Mouse (Mus musculus): ENCODE results near the gene Cabcoco1.

Cabcoco1 gene

DNA sequence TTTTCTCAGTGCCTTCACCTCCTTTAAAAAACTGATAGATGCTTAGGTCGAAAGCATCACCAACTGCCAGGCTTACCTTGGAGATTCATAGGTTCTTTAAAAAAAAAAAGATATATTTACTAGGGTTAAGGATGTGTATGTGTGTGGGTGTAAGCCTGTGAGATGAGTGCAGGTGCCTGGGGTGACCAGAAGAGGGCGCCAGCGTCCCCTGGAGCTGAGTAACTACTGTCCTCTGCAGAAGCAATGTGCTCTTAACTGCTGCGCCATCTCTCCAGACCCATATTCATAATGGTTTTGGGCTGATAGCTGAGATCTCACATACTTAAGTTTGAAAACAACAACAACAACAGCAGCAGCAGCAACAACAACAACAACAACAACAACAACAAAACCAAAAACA is 35.5 kb downstream of the Cabcoco1 start:
- DNase-seq, result no peak

DNA sequence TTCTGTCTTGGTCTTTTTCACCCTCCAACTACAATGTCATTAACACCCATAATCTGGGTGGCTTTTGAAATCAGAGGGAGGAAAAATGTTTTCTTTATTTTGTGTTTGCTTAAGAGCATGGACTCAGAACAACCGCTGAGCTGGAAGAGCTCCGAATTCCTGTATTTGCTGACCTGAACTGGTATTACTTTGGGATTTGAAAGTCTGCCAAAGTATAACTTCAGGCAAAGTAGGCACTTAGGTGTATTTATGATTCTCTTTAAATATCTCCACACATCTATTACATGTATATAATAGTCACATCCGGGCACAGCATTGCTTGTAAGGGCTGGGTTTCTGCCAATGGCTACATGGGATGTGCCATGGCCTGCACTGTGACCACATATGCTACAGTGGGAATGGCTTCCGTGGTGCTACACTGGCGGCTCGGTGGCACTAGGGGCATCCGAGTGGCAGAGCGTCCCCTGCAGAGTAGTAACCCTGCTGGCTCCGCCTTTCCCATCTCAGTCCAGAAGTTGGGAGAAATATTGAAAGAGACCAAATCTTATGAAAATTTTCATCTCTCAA is 37.0 kb downstream of the Cabcoco1 start:
- no peak for DNase-seq

DNA sequence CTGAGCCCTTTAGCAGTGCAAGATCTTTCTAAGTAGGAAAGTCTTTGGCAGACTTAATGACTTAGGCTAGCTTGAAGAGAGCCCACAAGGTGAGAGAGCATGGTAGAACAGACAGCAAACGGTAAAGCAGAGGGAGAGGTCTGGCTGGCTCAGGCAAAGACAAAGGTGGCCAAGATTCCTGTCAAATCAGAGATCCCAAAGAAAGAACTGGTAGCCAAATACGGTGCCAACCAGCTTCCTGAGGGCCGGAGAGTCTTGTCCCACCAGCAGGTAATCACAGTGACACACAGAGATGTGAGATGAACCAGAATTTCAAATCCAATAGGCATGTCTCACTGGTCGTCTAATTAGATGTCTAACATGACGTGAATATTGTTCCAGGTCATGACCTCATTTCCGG is 40.6 kb downstream of the Cabcoco1 start:
- no peak for DNase-seq

DNA sequence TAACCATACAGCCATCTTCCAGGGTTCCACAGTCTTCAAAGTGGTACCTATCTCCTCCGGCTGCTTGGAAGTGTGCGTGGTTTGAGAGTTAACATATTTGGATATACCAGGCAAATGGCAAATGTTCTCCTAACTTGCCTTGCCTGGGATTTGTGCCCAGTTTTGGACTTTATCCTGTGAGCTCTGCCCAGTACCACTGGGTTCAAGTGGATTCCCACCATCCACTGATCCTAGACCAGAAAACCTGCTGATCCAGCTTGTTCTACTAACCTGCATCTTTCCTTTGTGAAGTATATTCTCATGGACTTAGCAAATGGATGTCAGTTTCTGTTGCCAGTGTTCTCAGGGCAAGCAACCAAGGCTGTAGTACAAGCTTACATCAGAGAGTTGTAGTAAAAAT is 46.5 kb downstream of the Cabcoco1 start:
- peak; percentile 43 for DNase-seq

DNA sequence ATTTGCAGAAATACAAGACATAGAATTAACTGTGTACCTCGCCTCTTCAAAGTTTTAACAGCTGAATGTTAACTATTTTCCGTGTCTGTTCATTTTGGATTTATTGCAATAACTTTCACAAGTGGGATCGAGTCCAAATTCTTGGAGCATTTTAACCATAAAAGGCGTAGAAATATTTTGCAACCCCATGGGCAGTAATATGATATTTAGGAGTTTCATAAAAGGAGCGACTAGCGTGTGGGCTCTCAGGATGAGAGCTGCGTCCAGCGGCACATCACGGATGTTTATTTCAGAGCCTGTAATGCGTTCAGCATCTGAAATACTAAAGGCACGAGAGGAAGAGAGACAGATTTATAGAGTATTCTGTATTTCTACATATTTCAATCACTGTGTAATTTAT is 50.1 kb downstream of the Cabcoco1 start:
- no peak for DNase-seq

DNA sequence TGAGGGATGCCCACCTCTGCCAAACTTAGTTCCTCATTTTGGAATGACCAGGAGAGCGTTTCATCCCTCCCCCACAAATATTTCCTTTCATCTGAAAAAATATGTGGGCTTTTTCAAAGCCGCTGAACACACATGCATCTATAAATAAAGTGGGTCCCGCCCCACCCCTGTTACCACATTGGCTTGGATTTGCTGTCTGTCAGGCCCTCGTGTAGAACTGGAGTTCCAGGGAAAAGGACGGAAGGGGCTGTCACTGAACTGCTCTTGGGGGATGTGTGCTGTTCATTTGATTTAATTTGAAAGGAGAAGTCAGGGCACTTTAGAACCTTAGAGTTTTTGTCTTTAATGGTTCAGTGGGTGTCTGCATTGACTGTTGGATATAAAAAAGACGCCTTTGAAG is 50.9 kb downstream of the Cabcoco1 start:
- no peak for DNase-seq

DNA sequence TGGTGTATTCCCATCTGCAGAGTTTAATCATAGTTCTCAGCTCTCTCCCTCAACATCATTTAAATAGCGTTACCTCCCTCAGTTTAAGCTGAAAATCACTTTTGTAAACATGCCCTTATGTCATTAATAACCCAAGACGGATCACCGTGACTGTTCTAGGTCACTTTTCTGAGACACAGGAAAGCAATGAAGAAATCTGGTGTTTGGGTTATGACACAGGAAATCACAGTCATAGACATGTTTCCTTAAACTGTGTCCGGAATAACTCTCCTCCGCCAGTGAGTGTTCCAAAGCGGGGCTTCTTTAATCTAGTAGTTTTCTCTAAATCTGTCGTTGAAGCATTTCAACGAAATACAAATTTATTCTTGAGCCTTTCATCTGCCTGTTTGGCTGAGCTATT is 68.9 kb downstream of the Cabcoco1 start:
- DNase-seq, result no peak

DNA sequence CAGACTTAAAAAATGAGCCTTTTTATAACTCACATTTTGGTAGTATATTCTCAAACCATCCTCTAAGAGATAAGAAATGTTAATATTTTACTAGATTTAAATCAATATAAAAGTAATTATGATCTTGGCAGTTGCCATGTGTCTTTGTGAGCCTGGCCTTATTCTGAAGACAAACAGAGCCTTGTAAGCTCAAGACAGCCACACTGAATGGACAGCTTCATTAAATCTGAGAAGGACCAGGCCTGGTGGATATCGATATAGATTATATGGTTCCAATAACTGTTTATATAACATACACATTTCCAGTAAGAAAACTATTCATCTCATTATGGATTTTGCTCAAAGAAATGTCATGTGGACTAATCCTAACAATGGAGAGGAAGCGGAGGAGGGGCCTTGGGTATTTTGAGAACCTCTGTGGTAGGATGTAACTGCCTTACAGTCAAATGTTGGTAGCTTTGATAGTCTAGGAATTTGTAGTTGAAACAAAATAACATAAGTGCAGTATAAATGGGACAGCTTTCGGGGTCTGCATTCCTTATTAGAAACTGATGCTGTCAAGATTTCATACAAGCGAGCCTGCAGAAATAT is 75.9 kb downstream of the Cabcoco1 start:
- no peak for DNase-seq

DNA sequence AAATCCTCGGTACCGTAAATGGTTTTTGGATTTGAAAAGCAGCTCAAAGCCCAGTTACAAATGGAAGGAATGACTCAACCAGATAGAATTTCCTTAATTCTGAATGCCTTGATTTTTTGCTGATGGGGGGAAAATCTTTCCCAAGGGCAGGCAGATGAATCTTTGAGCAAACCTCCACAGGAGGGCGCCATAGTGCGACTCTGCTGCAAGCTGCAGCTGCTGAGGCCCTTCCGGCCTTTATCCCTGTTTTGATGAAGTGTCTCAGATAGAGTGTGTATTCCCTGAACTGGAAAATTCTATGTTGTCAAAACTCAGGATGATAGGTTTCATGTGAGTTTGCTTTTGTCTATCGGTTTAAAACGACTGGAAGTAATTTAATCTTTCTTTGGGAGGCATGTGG is 76.8 kb downstream of the Cabcoco1 start:
- peak; percentile 46 for DNase-seq

DNA sequence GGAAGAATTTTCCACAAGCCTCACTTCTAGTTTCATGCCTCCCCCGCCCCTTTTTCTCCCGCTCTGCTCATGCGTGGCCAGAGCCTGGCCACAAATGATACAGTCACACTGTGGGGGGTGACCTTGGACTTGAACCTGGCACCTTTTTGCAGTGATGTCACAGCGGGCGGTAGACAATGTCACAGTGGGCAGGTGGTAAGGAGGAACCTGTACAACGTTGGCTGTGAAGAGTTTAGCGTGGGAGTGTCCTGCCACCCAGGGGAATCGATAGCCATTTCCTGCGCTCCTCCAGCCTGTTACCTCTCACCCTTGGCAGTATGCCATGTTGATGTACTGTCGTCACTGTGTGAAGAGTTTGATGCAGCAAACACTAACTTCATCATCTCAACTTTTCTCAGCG is 81.9 kb downstream of the Cabcoco1 start:
- no peak for DNase-seq

DNA sequence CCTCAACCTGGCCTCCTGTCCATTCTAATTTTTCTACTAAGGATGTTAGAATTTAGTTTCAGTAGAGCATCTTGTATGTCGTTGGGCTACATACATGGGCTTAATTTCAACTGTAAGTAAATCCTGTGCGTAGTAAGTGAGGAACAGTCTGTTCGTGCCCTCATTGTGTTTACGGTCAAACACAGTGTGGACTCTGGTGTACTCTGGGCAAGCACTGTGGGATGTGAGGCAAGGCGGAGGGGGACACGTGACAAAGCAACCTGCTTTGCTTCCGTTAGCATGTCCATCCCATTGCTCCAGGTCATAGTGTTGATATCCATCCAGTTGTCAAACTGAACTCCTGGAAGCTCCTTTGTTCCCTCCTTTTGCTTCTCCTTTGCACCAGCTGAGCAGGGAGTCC is 84.7 kb downstream of the Cabcoco1 start:
- DNase-seq, result no peak

DNA sequence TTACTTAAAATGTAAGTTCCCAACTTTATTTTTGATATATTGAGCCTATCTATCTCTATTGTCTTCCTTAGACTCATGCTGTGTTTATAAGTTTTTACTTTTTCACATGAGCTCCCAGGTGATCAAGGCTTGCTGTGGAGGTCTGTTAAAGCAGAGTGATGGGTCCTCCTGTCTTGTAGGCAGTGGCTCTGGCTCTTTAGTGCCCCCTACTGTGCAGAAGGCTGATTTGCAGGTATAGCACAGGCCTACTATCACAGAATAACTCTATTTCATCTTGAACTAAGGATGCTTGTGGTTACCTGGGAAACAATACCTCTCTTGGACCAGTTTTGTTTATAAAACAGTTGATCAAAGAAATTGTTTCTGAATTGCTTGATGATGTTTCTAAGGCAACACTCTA is 87.2 kb downstream of the Cabcoco1 start:
- DNase-seq, result no peak

DNA sequence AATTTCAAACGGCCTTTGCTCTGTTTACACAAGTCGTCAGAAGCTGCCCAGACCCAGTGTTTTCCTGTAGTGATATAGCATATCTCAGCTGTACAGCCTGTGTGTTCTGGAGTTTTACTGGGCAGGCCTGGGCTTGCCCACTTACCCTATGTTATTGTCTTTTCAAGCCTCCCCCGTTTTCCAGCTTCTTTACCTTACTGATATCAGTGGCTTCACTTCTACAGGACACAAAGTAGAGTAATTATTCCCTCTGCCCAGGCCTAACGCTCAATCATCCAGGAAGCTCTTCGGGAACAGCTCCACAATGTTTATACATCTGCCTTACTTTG is 94.9 kb downstream of the Cabcoco1 start:
- no peak for DNase-seq

DNA sequence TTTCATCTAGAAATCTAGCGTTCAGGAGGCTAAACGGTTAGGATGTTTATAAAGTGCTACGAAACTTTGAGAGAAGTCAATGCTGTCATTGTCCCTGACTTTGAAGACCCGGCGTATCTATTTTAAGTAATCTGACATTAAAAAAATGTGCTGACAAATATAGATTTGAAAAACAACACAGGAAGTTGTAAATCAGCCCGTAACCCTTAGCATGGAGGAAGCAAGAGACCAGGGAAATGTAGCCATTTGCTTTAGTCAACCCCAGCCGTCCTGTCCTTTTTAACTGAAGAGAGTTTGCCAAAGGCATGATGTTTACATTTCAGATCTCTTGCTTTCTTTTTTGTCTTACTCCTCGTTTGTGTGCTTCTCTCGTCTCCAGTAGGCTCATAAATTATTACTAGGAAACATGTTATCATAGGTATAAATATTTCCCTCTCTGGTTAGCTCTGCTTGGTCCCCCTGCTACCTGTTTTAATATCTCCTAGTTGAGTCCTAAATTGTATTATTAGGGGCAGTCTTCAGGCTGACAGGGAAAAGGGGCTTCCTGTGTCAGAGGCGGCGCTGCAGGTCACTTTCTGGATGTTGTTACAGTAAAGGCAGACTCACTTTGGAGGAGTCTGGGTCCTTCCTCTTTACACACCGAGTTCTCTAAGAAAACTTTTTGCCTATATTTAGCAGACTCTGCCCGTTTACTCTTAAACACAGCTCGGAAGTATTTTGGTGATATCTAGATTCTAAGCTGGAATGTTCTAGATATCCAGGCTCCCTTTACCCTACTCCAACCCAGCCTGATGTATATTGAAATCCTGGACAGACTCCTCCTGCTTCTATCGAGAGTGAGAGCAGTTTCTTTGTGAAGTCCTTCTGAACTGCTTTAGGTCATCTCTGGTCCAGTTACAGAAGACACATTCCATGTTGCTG is 95.6 kb downstream of the Cabcoco1 start:
- DNase-seq, result no peak

DNA sequence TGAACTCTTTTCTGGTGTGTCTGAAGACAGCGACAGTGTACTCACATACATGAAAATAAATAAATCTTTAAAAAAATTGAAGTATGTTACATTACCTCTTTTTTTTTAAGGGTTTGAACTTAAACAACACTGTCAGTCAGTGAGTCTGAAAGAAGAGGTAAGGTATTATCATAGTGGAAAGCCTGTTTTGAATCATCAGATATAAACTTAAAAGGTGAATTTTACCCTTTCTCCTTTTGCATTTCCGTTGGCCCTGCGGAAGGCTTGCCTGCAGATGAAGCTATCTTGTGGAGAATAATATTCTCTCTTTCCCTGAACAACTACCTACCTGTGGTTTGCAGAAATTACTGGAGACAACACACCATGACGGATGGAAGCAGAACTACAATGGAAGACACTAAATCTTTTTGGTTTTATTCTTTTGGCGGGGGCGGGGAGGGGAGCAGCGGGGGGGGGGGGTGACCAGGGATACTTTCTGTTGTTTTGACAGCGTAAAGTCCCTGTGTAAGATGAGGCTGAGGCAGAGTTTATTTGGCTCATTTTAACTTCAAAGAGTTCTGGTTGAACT is 96.4 kb downstream of the Cabcoco1 start:
- DNase-seq, result no peak

DNA sequence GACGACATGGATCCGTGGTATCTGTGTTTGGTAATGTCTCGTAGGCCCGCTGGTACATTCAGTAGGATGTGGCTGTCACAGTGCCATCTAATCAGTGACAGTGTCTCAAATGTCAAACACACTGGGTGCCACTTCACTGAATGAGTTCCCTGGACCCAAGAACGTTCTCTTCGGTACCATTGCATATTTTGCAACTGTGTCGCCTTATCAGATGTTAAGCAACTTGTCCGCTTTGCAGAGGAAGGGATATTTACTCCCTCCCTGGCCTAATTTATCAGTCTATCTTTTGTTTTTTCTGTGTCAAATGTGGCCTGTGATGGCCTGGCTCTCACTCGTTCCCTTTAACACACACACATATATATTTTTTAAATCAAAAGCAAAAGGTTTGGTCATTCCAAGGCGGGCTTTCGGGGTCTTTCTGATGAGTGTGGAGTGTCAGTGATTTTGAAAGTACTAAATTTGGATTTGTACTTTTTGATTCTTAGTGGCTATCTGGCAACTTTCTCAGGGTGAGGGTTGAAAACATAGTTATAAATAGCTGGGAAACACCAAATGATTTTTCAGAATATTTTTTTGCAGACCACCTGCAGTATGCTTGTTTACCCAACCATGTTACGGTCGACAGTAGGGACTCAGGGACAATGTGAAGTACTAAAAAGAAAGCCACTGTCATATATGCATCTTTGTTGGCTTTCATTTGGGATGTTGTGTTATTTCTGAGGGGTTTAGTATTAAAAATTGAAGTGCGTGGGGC is 97.2 kb downstream of the Cabcoco1 start:
- no peak for DNase-seq

DNA sequence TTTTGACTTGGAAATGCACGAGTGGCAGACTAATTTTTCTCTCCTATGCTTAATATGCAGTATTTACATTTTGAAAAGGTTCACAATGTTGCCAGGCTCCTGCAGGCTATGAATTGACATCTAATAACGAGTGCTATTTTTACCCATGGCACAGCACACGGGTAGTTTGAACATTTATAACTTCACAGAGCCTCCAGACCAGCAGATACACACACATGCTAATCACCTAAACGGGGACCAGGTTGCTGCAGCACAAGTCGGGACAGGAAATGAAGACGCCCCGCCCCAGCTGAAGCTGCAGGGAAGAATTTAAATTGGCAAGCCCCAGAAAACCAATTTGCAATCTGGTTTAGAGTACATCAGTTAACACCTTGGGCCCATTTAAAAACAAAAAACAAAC is 98.6 kb downstream of the Cabcoco1 start:
- DNase-seq, result no peak

DNA sequence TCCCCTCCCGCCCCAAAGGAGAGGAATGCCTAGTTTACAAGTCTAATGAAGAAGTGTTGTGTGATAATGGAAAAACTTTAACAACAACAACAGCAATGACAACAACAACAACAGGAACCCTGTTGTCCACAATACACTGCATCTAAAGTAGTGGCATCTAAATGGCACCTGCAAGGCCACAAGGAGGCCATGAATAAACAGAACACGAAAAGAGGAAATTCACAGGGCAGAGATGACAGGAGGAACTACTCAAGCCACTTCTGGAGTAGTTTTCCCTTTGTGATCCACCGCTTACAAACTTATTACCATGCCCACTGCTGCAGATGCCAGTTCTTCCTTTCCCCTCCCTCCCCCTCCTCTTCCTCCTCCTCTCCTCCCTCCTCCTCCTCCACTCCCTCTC is 99.0 kb downstream of the Cabcoco1 start:
- no peak for DNase-seq

DNA sequence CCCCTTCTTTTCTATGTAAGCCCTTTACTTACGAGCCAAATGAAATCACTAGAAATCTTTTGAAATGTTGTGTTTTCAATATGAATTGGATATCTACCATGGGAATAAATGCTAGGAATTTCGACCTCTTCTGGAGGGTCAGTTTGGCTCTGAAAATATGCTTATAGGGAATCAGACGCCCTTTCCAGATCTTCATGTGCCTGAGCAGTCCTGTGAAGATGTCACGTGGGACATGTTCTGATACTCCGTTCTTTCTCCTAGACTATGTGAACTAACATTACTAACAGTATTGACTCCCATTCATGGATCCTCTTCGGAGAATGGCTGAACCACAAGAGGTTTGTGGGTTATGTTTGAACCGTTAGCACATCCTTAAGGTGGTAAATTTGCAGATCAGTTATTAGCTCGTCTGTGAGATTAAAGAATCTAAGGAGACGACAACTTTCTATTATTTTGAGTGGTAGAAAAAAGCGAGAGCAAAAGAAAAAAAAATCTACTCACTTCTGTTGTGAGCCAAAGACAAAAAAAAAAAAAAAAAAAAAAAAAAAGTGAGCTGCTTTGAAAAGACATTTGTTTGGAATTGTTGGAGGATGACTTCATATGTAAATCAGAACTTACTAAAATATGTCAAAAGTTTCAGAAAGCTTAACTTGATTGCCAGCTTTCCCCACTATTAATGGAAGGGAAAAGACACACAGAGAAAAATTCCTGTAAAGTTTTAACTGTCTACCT is 99.6 kb downstream of the Cabcoco1 start:
- no peak for DNase-seq

DNA sequence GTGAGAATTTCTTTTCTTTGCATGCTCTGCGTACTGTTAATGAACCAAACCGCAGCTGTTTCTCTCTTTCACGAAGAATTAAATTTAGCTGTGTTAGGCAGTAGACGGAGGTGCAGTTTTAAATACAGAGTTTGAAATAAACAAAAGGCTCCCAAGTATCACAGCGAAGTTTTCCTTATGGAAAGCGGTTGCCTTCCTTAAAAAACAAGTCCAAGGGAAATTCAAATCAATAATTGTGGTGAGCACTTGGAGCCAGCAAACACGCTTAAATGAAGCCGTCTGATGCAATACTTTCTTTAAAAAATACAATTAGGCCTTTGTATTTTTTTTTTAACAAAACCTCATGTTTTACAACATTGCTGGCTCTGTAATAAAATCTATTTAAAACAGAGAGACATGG is 101.2 kb downstream of the Cabcoco1 start:
- no peak for DNase-seq

DNA sequence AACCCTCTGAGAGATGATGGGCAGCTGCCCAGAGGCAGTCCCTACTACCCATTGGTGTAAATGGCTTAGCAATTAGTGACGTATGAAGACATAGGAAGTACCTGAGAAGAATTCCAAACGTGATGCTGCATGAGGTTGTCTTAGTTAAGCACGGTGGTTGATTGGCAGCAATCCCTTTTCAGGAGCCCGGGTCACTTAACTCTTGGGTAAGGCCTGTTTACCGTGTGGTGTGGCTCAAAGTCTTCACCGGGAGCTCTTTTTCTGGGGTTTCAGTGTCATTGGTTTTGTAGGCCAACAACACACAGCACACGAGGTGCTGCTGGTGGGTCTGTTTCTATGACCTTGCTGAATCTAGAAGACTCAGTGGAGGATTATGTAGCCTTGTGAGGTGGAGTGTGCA is 105.9 kb downstream of the Cabcoco1 start:
- peak; percentile 12 for DNase-seq

DNA sequence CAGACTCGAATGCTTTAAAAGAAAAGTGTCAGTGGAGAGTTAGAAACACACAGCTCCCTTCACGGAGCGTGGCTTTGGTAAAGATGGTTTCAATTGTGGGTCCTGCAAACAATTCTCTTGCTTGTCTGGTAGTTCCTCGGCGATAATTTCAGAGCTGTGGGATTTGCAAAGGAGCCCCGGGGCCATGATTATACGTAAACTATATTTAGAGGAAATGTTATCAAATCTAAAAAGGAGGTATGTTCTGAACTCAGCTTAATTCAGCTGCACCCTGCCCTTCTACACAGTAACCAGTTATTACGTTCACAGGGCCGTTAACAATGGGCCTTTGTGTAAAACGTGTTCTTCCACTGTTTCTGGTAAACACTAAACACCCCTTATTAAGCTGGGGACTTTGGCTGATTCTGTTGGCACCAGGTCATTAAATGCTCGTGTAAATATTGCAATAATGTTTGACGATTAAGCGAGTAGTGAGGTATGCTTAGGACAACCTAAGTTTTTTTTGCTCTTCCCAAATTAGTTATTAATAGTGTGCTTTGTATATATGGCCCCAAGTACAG is 106.6 kb downstream of the Cabcoco1 start:
- no peak for DNase-seq

Data from kidney, adult 11 months (tissue).